In genomic region chr19:26781209-26781608, GRCm38 (mm10) we compare ENCODE assay signal across 21 mouse cellular contexts.
A peak's percentile ranks its signal among the peaks of the same experiment; 100 is the strongest.
DNase-seq lines count a peak whose midpoint lies in the region; ATAC-seq and TF ChIP-seq lines count a peak whose summit lies in the region.
"Had no signal": no experiment of that assay in that cellular context is flagged by ENCODE, and none has a peak within 500 bp of the region (broad histone marks: within the 10 kb centered on the region; RNA-seq: fewer than 3 reads in every experiment).

No protein-coding gene starts in this region.

- TF ChIP-seq POLR2A in CH12.LX (IDR thresholded peaks at IDR 0.05; ENCODE audit: low read depth, low read length): no peak

- in situ Hi-C loops in CH12.LX (cut with MboI; ENCODE audit: low pct_ligation_motif_present, low pct_unique_long_range_greater_than_20kb, low sequenced_read_pairs): no loop called here

- no peak for TF ChIP-seq CTCF in CH12.LX (conservative IDR thresholded peaks at IDR 0.05 in 1 of 2, IDR thresholded peaks at IDR 0.05 in 1 of 2; ENCODE audit: low read depth in 2 of 2, low read length in 2 of 2)

- no peak for ATAC-seq in kidney, embryonic 16.5 days (ENCODE audit: low FRiP score, low TSS enrichment)
- ATAC-seq: forebrain, embryonic 14.5 days; forebrain, embryonic 16.5 days had no signal

- H3K9me3 ChIP-seq in CH12.LX (replicated peaks; ENCODE audit: low read length): no peaks in the 10 kb centered on the region
- no peaks in the 10 kb centered on the region for H3K9me3 ChIP-seq in kidney, embryonic 16.5 days (ENCODE audit: low read length)
- H3K9me3 ChIP-seq: embryonic facial prominence, embryonic 10.5 days; embryonic facial prominence, embryonic 12.5 days; forebrain, embryonic 12.5 days had no signal

- no peak overlapping the region for H3K27ac ChIP-seq in CH12.LX (ENCODE audit: insufficient read depth, low read depth)
- H3K27ac ChIP-seq in kidney, embryonic 16.5 days (ENCODE audit: low read length): no peak overlapping the region
- H3K27ac ChIP-seq: embryonic facial prominence, embryonic 10.5 days; embryonic facial prominence, embryonic 12.5 days; forebrain, embryonic 10.5 days; forebrain, embryonic 12.5 days had no signal

- no peak overlapping the region for H3K4me2 ChIP-seq in CH12.LX (ENCODE audit: insufficient read depth, low read depth, poor library complexity, severe bottlenecking)
- no peak overlapping the region for H3K4me2 ChIP-seq in kidney, embryonic 16.5 days (replicated peaks; ENCODE audit: low read depth, low read length)
- H3K4me2 ChIP-seq: embryonic facial prominence, embryonic 12.5 days; forebrain, embryonic 12.5 days had no signal

- H3K79me2 ChIP-seq in CH12.LX (replicated peaks; ENCODE audit: control insufficient read depth, extremely low read depth, insufficient read depth, poor library complexity, severe bottlenecking): no peaks in the 10 kb centered on the region

- TF ChIP-seq EP300 in CH12.LX (IDR thresholded peaks at IDR 0.05; ENCODE audit: low read length): no peak

- dilution Hi-C loops in CH12.LX (cut with MboI; ENCODE audit: extremely low pct_ligation_motif_present, extremely low pct_unique_long_range_greater_than_20kb, low sequenced_read_pairs): no loop called here

- no peak overlapping the region for H3K4me3 ChIP-seq in CH12.LX (replicated peaks in 1 of 3; ENCODE audit: low read depth in 2 of 3, low read length in 2 of 3, poor library complexity in 1 of 3)
- no peak overlapping the region for H3K4me3 ChIP-seq in kidney, embryonic 16.5 days (ENCODE audit: low read length)
- H3K4me3 ChIP-seq: embryonic facial prominence, embryonic 10.5 days; embryonic facial prominence, embryonic 12.5 days; forebrain, embryonic 10.5 days; forebrain, embryonic 12.5 days had no signal

- peak; percentile 20 for DNase-seq in CD4-positive, CD25-positive, alpha-beta regulatory T cell, adult 2 months (ENCODE audit: low read depth, low spot score)
- peak; percentile 21 for DNase-seq in CH12.LX (ENCODE audit: extremely low read depth)
- peak; percentile 41 for DNase-seq in induced T-regulatory cell, adult 2 months (ENCODE audit: low read depth)
- DNase-seq in frontal cortex, postnatal 10 days (ENCODE audit: low spot score in 2 of 2): no peak
- no peak for DNase-seq in gastrocnemius, adult 18-20 months (ENCODE audit: low spot score)
- no peak for DNase-seq in heart, adult 11 months
- DNase-seq: adrenal gland, adult 8-10 months; adrenal gland, postnatal 14 days; adrenal gland, postnatal 36 days; cerebellum, adult 11-12 months; cerebellum, adult 2 months; cerebellum, adult 9-10 months; cerebellum, postnatal 10 days; cerebellum, postnatal 25 days had no signal

- no peak for TF ChIP-seq RAD21 in CH12.LX (IDR thresholded peaks at IDR 0.05; ENCODE audit: low read depth, low read length)

- H3K36me3 ChIP-seq in CH12.LX (replicated peaks in 1 of 2; ENCODE audit: control insufficient read depth in 1 of 2, insufficient read depth in 1 of 2, low read length in 1 of 2): peaks cover 9 to 47% of the 10 kb centered on the region in 2 experiments
- H3K36me3 ChIP-seq in kidney, embryonic 16.5 days (ENCODE audit: insufficient read depth, low read length): peaks cover 17% of the 10 kb centered on the region

- H3K27me3 ChIP-seq in CH12.LX (replicated peaks): no peaks in the 10 kb centered on the region
- H3K27me3 ChIP-seq in kidney, embryonic 16.5 days (ENCODE audit: insufficient read depth, low read length): no peaks in the 10 kb centered on the region
- H3K27me3 ChIP-seq: embryonic facial prominence, embryonic 12.5 days; forebrain, embryonic 12.5 days had no signal

- H3K4me1 ChIP-seq in CH12.LX (ENCODE audit: control insufficient read depth in 1 of 2, insufficient read depth in 2 of 2): peaks cover 0 to 28% of the 10 kb centered on the region in 2 experiments; a peak in 2 of 4 replicates
- no peaks in the 10 kb centered on the region for H3K4me1 ChIP-seq in kidney, embryonic 16.5 days (ENCODE audit: insufficient read depth, low read length)
- H3K4me1 ChIP-seq: embryonic facial prominence, embryonic 10.5 days; embryonic facial prominence, embryonic 12.5 days; forebrain, embryonic 10.5 days; forebrain, embryonic 12.5 days had no signal

- WGBS in kidney, embryonic 16.5 days: 94% methylated on average over 2 of the region's 2 CpGs

- H3K9ac ChIP-seq in CH12.LX (ENCODE audit: insufficient read depth, low read depth): no peak overlapping the region
- H3K9ac ChIP-seq in kidney, embryonic 16.5 days (replicated peaks; ENCODE audit: low read length): no peak overlapping the region
- H3K9ac ChIP-seq: embryonic facial prominence, embryonic 12.5 days; forebrain, embryonic 12.5 days had no signal

TF ChIP-seq in CH12.LX, 34 proteins besides CTCF, POLR2A, EP300 and RAD21:
- TF ChIP-seq POLR2AphosphoS2 (IDR thresholded peaks at IDR 0.05; ENCODE audit: low read depth, low read length) (no peak), BHLHE40 (IDR thresholded peaks at IDR 0.05; ENCODE audit: low read depth, low read length) (no peak), HCFC1 (IDR thresholded peaks at IDR 0.05; ENCODE audit: low read depth, low read length) (no peak), E2F4 (IDR thresholded peaks at IDR 0.05; ENCODE audit: insufficient replicate concordance, low read depth, low read length) (no peak), JUN (IDR thresholded peaks at IDR 0.05; ENCODE audit: insufficient read depth, low read depth, low read length) (no peak), ZMIZ1 (IDR thresholded peaks at IDR 0.05; ENCODE audit: low read depth, low read length) (no peak), RCOR1 (conservative IDR thresholded peaks at IDR 0.05; ENCODE audit: low read depth, low read length) (no peak), MEF2A (IDR thresholded peaks at IDR 0.05; ENCODE audit: borderline replicate concordance, low read depth, low read length) (no peak), USF2 (conservative IDR thresholded peaks at IDR 0.05; ENCODE audit: low read depth, low read length) (no peak)

Comparison
In these comparisons a context has a peak if more than half of its experiments do, and no peak if none do; other contexts are left out.
1. DNase-seq: peak in CD4-positive, CD25-positive, alpha-beta regulatory T cell, adult 2 months (single experiment), CH12.LX (single experiment) and induced T-regulatory cell, adult 2 months (single experiment); none in frontal cortex, postnatal 10 days (0 of 2), gastrocnemius, adult 18-20 months (single experiment) and heart, adult 11 months (single experiment).